Mouse (Mus musculus): ENCODE data around the gene Cfap58.

GRCm38 (mm10) chr19:48022763-48023162 lies 85.3 kb downstream of the Cfap58 start:
- no peak for TF ChIP-seq CTCF (IDR thresholded peaks at IDR 0.05; ENCODE audit: low read depth, low read length)
- no peak for TF ChIP-seq POLR2A (IDR thresholded peaks at IDR 0.05; ENCODE audit: extremely low read depth, insufficient read depth, low read length)
